Mouse (Mus musculus): ENCODE results near the gene Aox2. TPM values are rescaled to one million over a fixed set of nuclear protein-coding genes. Genes with fewer than 3 reads are reported as not detected.

Gene Aox2
- polyA plus RNA-seq, 1 experiment from 2014 or later, result 0.03 TPM

DNA sequence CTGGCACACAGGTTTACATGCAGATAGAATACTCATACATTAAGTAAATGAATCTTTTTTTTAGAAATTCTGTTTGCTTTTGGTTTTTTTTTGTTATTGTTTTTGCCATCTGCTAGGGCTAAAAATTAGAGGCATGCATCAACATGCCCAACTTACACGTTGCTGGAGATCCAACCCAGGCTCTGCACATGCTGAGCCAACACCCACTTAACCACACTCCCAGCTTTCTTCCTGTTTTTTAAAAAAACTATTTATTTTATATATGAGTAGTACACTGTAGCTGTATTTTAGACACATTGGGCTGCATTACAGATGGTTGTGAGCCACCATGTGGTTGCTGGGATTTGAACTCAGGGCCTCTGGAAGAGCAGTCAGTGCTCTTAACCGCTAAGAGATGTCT lies 137.9 kb downstream of the Aox2 start:
- WGBS, result 86% methylated on average over 2 of the region's 2 CpGs
- Histone ChIP-seq H3K4me2 (no peak overlapping the region), H3K36me3 (peaks cover 82% of the 10 kb centered on the region), H3K27me3 (no peaks in the 10 kb centered on the region), H3K4me3 (no peak overlapping the region), H3K27ac (replicated peaks) (no peak overlapping the region), H3K9me3 (no peaks in the 10 kb centered on the region), H3K9ac (no peak overlapping the region), H3K4me1 (replicated peaks) (peaks cover 3% of the 10 kb centered on the region)
- ATAC-seq (ENCODE audit: low FRiP score, low read depth), result no peak

DNA sequence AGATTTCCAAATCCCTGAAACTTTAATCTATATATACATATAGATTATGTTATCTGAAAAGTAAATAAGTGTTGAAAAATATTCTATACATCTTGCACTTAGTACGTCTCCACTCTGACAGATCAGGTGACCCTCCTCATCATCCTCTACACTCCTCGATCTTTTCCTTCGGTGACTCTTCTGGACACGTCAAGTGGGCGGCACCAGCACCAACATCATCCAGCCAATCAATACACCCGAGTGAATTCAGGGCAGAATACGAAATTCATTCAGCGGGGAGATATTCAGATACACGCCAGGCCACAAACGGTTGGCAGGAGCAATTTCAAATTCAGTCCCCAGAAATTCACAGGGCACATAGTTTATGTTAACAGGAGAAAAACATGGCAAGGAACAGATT lies 141.9 kb downstream of the Aox2 start:
- Histone ChIP-seq H3K4me2 (no peak overlapping the region), H3K27me3 (no peaks in the 10 kb centered on the region), H3K4me1 (replicated peaks) (peaks cover 22% of the 10 kb centered on the region), H3K4me3 (no peak overlapping the region), H3K9me3 (no peaks in the 10 kb centered on the region), H3K9ac (no peak overlapping the region), H3K36me3 (peaks cover 53% of the 10 kb centered on the region), H3K27ac (replicated peaks) (no peak overlapping the region)
- WGBS, result 85% methylated on average over 10 of the region's 10 CpGs
- no peak for ATAC-seq (ENCODE audit: low FRiP score, low read depth)

DNA sequence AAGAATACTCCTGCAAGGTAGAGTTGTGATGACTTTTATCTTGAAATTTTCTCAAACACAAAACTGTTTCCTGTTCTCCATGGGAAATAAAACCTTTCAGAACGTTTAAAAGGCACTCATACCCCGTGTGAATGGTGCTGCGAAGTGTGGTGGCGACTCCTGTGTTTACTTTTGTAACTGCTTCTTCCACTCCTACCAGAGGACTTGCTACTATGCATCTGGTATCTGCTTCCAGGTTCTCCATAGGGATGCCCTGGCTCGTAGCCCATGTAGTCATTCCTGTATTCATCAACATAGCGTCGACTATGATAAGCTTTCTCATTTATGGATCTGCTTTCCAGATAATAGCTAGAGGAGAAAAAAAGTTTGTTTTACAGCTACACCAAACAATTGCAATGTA lies 142.8 kb downstream of the Aox2 start:
- Histone ChIP-seq H3K27ac (replicated peaks) (no peak overlapping the region), H3K36me3 (peaks cover 44% of the 10 kb centered on the region), H3K4me1 (replicated peaks) (peaks cover 22% of the 10 kb centered on the region), H3K9me3 (no peaks in the 10 kb centered on the region), H3K27me3 (no peaks in the 10 kb centered on the region), H3K4me2 (peak overlapping the region; percentile 21; the same call in 1 of the 2 replicates), H3K4me3 (no peak overlapping the region), H3K9ac (no peak overlapping the region)
- WGBS, result 61% methylated on average over 7 of the region's 7 CpGs
- no peak for ATAC-seq (ENCODE audit: low FRiP score, low read depth)

DNA sequence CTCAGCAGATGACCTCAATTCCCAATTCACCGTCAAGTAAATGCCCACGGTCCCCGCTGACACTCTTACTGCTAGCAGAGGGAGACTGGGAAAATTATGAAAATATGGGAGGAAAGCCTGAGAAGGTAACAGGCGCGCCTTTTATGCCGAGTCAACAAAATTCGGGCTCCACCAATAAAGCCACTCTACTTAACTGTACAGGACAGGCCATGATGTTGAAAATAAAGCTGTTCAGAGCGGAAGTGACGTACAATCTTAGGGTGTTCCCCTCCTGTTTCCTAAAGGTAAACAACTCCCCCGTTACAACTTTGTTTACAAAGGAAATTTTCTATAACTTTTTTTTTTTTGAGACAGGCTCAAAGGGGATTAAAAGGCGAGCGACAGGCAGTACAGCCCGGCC lies 144.8 kb downstream of the Aox2 start:
- no peak; the same call in 1 of the 2 replicates for ATAC-seq (ENCODE audit: low FRiP score, low read depth)
- peak overlapping the region; percentile 90 for H3K4me3 ChIP-seq
- H3K4me1 ChIP-seq (replicated peaks), result peaks cover 22% of the 10 kb centered on the region
- H3K4me2 ChIP-seq, result peak overlapping the region; percentile 69
- WGBS, result 9% methylated on average over 13 of the region's 13 CpGs
- H3K36me3 ChIP-seq, result peaks cover 27% of the 10 kb centered on the region
- no peaks in the 10 kb centered on the region for H3K9me3 ChIP-seq
- peak overlapping the region; percentile 99 for H3K9ac ChIP-seq
- peak overlapping the region; percentile 99 for H3K27ac ChIP-seq (replicated peaks)
- no peaks in the 10 kb centered on the region for H3K27me3 ChIP-seq

DNA sequence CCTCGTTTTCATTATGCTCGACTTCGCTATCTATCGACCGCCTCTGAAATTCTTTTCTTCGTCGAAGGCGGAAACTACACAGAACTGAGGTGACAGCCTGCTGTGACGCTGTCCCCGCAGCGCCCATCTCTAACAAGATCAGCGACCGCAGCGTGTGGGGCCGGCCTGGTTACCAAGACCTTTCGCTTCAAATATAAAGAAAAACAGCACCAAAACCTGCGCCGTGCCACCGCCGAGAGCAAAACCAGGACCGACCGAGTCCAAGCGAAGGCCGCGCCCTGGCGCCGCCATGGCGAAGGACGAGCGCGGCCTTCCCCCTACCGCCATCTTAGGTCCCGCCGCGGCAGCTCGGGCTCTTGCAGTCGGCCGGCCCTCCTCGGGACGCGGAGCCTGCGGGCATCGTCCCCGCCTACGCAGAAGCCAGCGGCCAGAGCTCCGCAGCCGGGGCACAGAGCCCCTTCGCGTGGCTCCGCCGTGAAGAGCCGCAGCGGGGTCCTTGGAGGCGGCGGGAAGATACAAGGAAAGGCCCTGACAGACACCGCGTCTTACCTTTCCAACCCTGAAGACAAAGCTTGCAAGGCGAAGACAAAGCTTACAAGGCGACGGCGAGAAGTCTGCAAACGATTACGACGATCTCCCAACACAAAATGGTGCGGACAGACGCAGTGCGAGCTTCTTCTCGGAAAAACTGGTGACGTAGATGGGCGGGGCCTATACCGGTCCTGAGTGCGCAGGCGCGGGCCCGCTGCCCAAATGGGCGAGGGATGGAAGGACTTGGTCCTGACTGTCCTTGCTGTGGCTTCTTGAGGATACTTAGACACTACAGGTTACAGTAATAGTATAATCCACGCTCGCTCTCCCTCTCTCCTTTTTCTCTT lies 145.5 kb downstream of the Aox2 start, which contains the start of gene Clk1:
Gene Clk1 (minus strand): TSS at position 696 of the 878 bp plus-strand sequence.
- peak; percentile 96 for ATAC-seq (ENCODE audit: low FRiP score, low read depth)
- WGBS, result under 1% methylated on average over 79 of the region's 79 CpGs
- peak within 1 kb of the TSS; percentile 99 for H3K27ac ChIP-seq (replicated peaks)
- peak within 1 kb of the TSS; percentile 90 for H3K4me3 ChIP-seq
- peaks cover 19% of the 10 kb centered on the region for H3K36me3 ChIP-seq
- no peaks in the 10 kb centered on the region for H3K27me3 ChIP-seq
- H3K4me2 ChIP-seq, result peak within 1 kb of the TSS; percentile 69
- peak within 1 kb of the TSS; percentile 99 for H3K9ac ChIP-seq
- no peaks in the 10 kb centered on the region for H3K9me3 ChIP-seq
- peaks cover 22% of the 10 kb centered on the region for H3K4me1 ChIP-seq (replicated peaks)

DNA sequence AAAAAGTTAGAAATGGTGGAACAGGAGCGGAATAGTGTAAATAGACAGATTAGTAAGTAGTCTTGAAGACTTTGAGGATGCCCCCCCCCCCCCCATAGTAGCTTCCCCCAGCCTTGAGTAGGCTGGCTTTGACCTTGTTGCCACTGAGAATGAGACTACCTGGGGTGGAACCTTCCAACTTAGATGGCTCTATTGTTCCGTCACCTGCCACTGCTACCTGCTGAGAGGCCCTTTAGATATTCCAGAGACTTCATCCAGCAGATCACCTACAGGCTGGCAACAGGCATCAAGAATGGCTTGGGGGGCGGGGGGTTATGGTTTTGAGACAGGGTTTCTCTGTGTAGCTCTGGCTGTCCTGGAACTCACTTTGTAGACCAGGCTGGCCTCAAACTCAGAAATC lies 146.4 kb downstream of the Aox2 start:
- 80% methylated on average over 3 of the region's 3 CpGs for WGBS
- no peak for ATAC-seq (ENCODE audit: low FRiP score, low read depth)
- peak overlapping the region; percentile 99; the same call in 1 of the 2 replicates for H3K27ac ChIP-seq (replicated peaks)
- H3K4me3 ChIP-seq, result no peak overlapping the region
- no peaks in the 10 kb centered on the region for H3K9me3 ChIP-seq
- H3K9ac ChIP-seq, result no peak overlapping the region
- H3K27me3 ChIP-seq, result no peaks in the 10 kb centered on the region
- H3K4me2 ChIP-seq, result peak overlapping the region; percentile 50; the same call in 1 of the 2 replicates
- H3K4me1 ChIP-seq (replicated peaks), result peaks cover 22% of the 10 kb centered on the region
- H3K36me3 ChIP-seq, result peaks cover 10% of the 10 kb centered on the region

Other genes with a start within 250 kb of the Aox2 start
- gene Aox1, start 248.4 kb upstream of the Aox2 start, polyA plus RNA-seq (2015; fragmentation: Nextera tagmentation; extraction: Ambion mirVana), result 0.26 and 0.34 TPM in 2 replicates
- 0.13 and 0.30 TPM in 2 replicates for gene Aox3, start 165.2 kb upstream of the Aox2 start, polyA plus RNA-seq (2015; fragmentation: Nextera tagmentation; extraction: Ambion mirVana)
- gene Aox4, start 67.9 kb upstream of the Aox2 start, polyA plus RNA-seq (2015; fragmentation: Nextera tagmentation; extraction: Ambion mirVana), result 0.31 and 0.41 TPM in 2 replicates
- gene Bzw1, start 114.6 kb downstream of the Aox2 start, polyA plus RNA-seq (2015; fragmentation: Nextera tagmentation; extraction: Ambion mirVana), result 314 and 328 TPM in 2 replicates
- 145 and 151 TPM in 2 replicates for gene Clk1, start 145.7 kb downstream of the Aox2 start, polyA plus RNA-seq (2015; fragmentation: Nextera tagmentation; extraction: Ambion mirVana)
- 48.7 and 50.5 TPM in 2 replicates for gene Nif3l1, start 166.8 kb downstream of the Aox2 start, polyA plus RNA-seq (2015; fragmentation: Nextera tagmentation; extraction: Ambion mirVana)
- 51.8 and 52.4 TPM in 2 replicates for gene Ppil3, start 167.2 kb downstream of the Aox2 start, polyA plus RNA-seq (2015; fragmentation: Nextera tagmentation; extraction: Ambion mirVana)
- gene Orc2, start 226.8 kb downstream of the Aox2 start, polyA plus RNA-seq (2015; fragmentation: Nextera tagmentation; extraction: Ambion mirVana), result 21.7 and 22.3 TPM in 2 replicates

All from hindbrain, embryonic 15.5 days (tissue).